Mouse (Mus musculus) MEL (cell line): Measurements from ENCODE around the gene Adamts2. TPM values are rescaled to one million over a fixed set of nuclear protein-coding genes. Genes with fewer than 3 reads are reported as not detected.

ENCODE experiments used
- DNase-seq: peaks from one replicate; pipeline ENCODE4 v3.0.0; 2011; ENCODE audit warnings: low read depth, low spot score
- H3K27ac ChIP-seq: 2 replicates; pipeline ENCODE4 v1.5.1; 2012; ENCODE audit warnings: low read depth, mild to moderate bottlenecking, control low read depth, low read length, moderate library complexity; ENCODE audit not compliant: control insufficient read depth
- H3K27me3 ChIP-seq, 2 experiments: fragments of 150-350 bp in 1 of 2; sonication (generic) in 1 of 2; 2 replicates each; pipeline ENCODE4 v1.6.1; 2012; ENCODE audit warnings: low read length in 2 of 2, mild to moderate bottlenecking in 2 of 2, improper control_type of control experiment in 1 of 2, moderate library complexity in 1 of 2; ENCODE audit not compliant: insufficient read depth in 2 of 2, control insufficient read depth in 1 of 2
- H3K36me3 ChIP-seq, 2 experiments: 2 replicates each; pipeline ENCODE4 v1.6.1; 2012 to 2014; ENCODE audit warnings: low read length in 2 of 2, improper control_type of control experiment in 1 of 2, inconsistent platforms in 1 of 2, mild to moderate bottlenecking in 1 of 2; ENCODE audit not compliant: insufficient read depth in 2 of 2, control insufficient read depth in 1 of 2
- H3K4me1 ChIP-seq, 2 experiments: fragments of 150-350 bp in 1 of 2; sonication (generic) in 1 of 2; 2 replicates each; pipeline ENCODE4 v1.6.1; 2012; ENCODE audit warnings: low read length in 2 of 2, improper control_type of control experiment in 1 of 2, mild to moderate bottlenecking in 1 of 2; ENCODE audit not compliant: insufficient read depth in 2 of 2, control insufficient read depth in 1 of 2
- H3K4me3 ChIP-seq, 2 experiments: fragments of 150-350 bp in 1 of 2; sonication (generic) in 1 of 2; 2 replicates each; pipeline ENCODE4 v1.5.1; 2012; ENCODE audit warnings: low read depth in 2 of 2, low read length in 2 of 2, mild to moderate bottlenecking in 2 of 2, moderate library complexity in 2 of 2, control low read depth in 1 of 2, improper control_type of control experiment in 1 of 2; ENCODE audit not compliant: control insufficient read depth in 1 of 2, insufficient read depth in 1 of 2
- H3K79me2 ChIP-seq: 2 replicates; pipeline ENCODE4 v1.6.1; 2012; ENCODE audit warnings: mild to moderate bottlenecking, low read length, moderate library complexity; ENCODE audit not compliant: control insufficient read depth, poor library complexity, insufficient read depth
- H3K9ac ChIP-seq: 2 replicates; pipeline ENCODE4 v1.6.1; 2012; ENCODE audit warnings: low read depth, mild to moderate bottlenecking, control low read depth, low read length, moderate library complexity; ENCODE audit not compliant: control insufficient read depth, poor library complexity, severe bottlenecking
- H3K9me3 ChIP-seq: fragments of 150-350 bp; sonication (generic); replicated peaks from 2 replicates; pipeline ENCODE4 v1.6.1; 2012; ENCODE audit warnings: mild to moderate bottlenecking, low read length, improper control_type of control experiment, moderate library complexity; ENCODE audit not compliant: insufficient read depth
- CTCF ChIP-seq, 3 experiments: IDR thresholded peaks in 2 of 3; conservative IDR thresholded peaks in 1 of 3; 2 replicates each; pipeline ENCODE4 v1.5.1; 2011 to 2012; ENCODE audit warnings: low read length in 3 of 3, low read depth in 2 of 3, mild to moderate bottlenecking in 2 of 3, improper control_type of control experiment in 1 of 3, inconsistent platforms in 1 of 3, mixed read lengths in 1 of 3, moderate library complexity in 1 of 3; ENCODE audit not compliant: control insufficient read depth in 1 of 3, insufficient read depth in 1 of 3, poor library complexity in 1 of 3, severe bottlenecking in 1 of 3
- E2F4 ChIP-seq: IDR thresholded peaks from 2 replicates; pipeline ENCODE4 v1.6.1; 2011; ENCODE audit warnings: low read depth, low read length, improper control_type of control experiment, borderline replicate concordance
- GABPA ChIP-seq: IDR thresholded peaks from 2 replicates; pipeline ENCODE4 v1.6.1; 2012; ENCODE audit warnings: low read depth, mild to moderate bottlenecking, inconsistent platforms, low read length, improper control_type of control experiment, moderate library complexity
- GATA1 ChIP-seq: IDR thresholded peaks from 2 replicates; pipeline ENCODE4 v1.6.1; 2011; ENCODE audit warnings: low read depth, low read length, improper control_type of control experiment
- HCFC1 ChIP-seq: IDR thresholded peaks from 2 replicates; pipeline ENCODE4 v1.6.1; 2012; ENCODE audit warnings: low read depth, mild to moderate bottlenecking, inconsistent platforms, low read length, improper control_type of control experiment, moderate library complexity
- MAFK ChIP-seq: IDR thresholded peaks from 2 replicates; pipeline ENCODE4 v1.6.1; 2011; ENCODE audit warnings: low read depth, mild to moderate bottlenecking, low read length, improper control_type of control experiment, borderline replicate concordance
- MXI1 ChIP-seq: IDR thresholded peaks from 2 replicates; pipeline ENCODE4 v1.6.1; 2011; ENCODE audit warnings: mild to moderate bottlenecking, low read depth, low read length, improper control_type of control experiment
- MYC ChIP-seq: IDR thresholded peaks from 2 replicates; pipeline ENCODE4 v1.6.1; 2011; ENCODE audit warnings: low read depth, mild to moderate bottlenecking, low read length, improper control_type of control experiment, moderate library complexity
- NRF1 ChIP-seq: IDR thresholded peaks from 2 replicates; pipeline ENCODE4 v1.6.1; 2014; ENCODE audit warnings: low read depth, mild to moderate bottlenecking, inconsistent platforms, low read length, improper control_type of control experiment, moderate library complexity; ENCODE audit not compliant: poor library complexity, insufficient read depth, severe bottlenecking
- POLR2AphosphoS5 ChIP-seq: IDR thresholded peaks from 2 replicates; pipeline ENCODE4 v1.6.1; 2012; ENCODE audit warnings: low read depth, borderline replicate concordance, mild to moderate bottlenecking, inconsistent platforms, low read length, moderate library complexity, mixed read lengths
- SIN3A ChIP-seq: IDR thresholded peaks from 2 replicates; pipeline ENCODE4 v1.6.1; 2012; ENCODE audit warnings: low read length, improper control_type of control experiment, inconsistent platforms
- SMC3 ChIP-seq: IDR thresholded peaks from 2 replicates; pipeline ENCODE4 v1.6.1; 2011; ENCODE audit warnings: low read depth, low read length, improper control_type of control experiment
- TBP ChIP-seq: IDR thresholded peaks from 2 replicates; pipeline ENCODE4 v1.8.0; 2011; ENCODE audit warnings: low read depth, low read length, improper control_type of control experiment
- TCF12 ChIP-seq: IDR thresholded peaks from 2 replicates; pipeline ENCODE4 v1.6.1; 2014; ENCODE audit warnings: low read depth, mild to moderate bottlenecking, inconsistent platforms, low read length, improper control_type of control experiment, moderate library complexity
- ZKSCAN1 ChIP-seq: IDR thresholded peaks from 2 replicates; pipeline ENCODE4 v1.6.1; 2012; ENCODE audit warnings: low read depth, mild to moderate bottlenecking, inconsistent platforms, low read length, improper control_type of control experiment, moderate library complexity
- polyA plus RNA-seq, 2 experiments: library from polyadenylated mRNA; stranded (reverse) in 1 of 2; unstranded in 1 of 2; fragments of >175 nt in 1 of 2; fragments of >200 nt in 1 of 2; gene quantifications; 2 replicates each; pipeline versions ENCODE4 v1.2.1 to v1.2.4; 2012; ENCODE audit warnings: low replicate concordance in 2 of 2, low read depth in 1 of 2; ENCODE audit not compliant: insufficient read length in 2 of 2, insufficient read depth in 1 of 2, missing spikeins in 1 of 2
- total RNA-seq: library from RNA; depleted of rRNA; stranded (reverse); fragments of 300-350 nt; gene quantifications from 2 replicates; pipeline ENCODE4 v1.2.3, GENCODE M21; 2012

Gene Adamts2
- total and polyA plus RNA-seq, 3 experiments, result not detected

DNA sequence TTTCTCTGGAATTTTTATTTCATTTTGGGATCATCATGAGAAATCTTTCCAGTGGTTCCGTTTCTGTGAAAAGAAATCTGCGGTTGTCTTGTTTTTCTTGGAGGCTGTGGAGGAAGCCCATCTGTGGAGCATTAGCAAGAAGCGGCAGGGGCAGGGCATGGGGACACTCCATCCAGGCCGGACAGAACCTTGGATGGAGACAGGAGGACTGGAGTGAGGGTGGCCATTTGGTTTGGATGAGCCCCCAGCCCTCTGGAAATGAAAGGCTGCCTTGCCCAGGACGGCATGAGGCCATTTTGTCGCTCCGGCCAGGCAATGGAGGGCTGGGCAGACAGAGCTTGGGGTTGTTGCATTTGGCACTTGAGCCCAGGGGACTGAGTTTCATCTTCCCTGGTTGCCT lies 80.1 kb downstream of the Adamts2 start:
- Histone ChIP-seq H3K9ac (no peak overlapping the region), H3K36me3 (no peaks in the 10 kb centered on the region), H3K27me3 (no peaks in the 10 kb centered on the region), H3K9me3 (no peaks in the 10 kb centered on the region), H3K4me1 (no peaks in the 10 kb centered on the region), H3K27ac (no peak overlapping the region), H3K79me2 (no peaks in the 10 kb centered on the region), H3K4me3 (no peak overlapping the region)
- no peak for TF ChIP-seq NRF1
- no peak for DNase-seq

GRCm38 (mm10) chr11:50683821-50684220 lies 81.9 kb downstream of the Adamts2 start:
- Histone ChIP-seq H3K9ac (no peak overlapping the region), H3K4me1 (no peaks in the 10 kb centered on the region), H3K79me2 (no peaks in the 10 kb centered on the region), H3K4me3 (no peak overlapping the region), H3K36me3 (no peaks in the 10 kb centered on the region), H3K27me3 (no peaks in the 10 kb centered on the region), H3K9me3 (no peaks in the 10 kb centered on the region), H3K27ac (no peak overlapping the region)
- DNase-seq, result no peak
- TF ChIP-seq POLR2AphosphoS5, result no peak
- TF ChIP-seq SIN3A, result no peak
- TF ChIP-seq ZKSCAN1, result no peak
- TF ChIP-seq TBP, result no peak
- TF ChIP-seq E2F4, result no peak
- TF ChIP-seq MYC, result no peak
- no peak for TF ChIP-seq TCF12
- TF ChIP-seq GATA1, result no peak
- TF ChIP-seq SMC3, result no peak
- no peak for TF ChIP-seq GABPA

DNA sequence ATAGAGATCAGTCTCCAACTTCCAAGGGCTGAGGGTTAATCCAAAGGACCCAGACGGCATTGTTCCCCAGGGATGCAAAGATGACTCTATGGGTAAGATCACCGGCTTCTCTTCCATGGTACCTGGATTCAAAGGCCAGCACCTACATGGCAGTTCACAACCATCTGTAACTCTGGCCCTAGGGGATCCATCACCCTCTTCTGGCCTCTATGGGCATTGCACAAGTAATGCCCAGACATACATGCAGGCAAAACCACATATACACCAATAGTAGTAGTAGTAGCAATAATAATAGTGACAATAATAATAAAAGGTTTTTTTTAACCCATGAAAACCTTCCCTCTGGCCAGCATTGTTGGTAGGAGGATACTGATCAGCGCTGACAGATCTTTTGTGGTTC lies 86.7 kb downstream of the Adamts2 start:
- no peak overlapping the region for H3K9ac ChIP-seq
- no peak overlapping the region for H3K4me3 ChIP-seq
- DNase-seq, result no peak
- no peaks in the 10 kb centered on the region; the same call in 1 of the 2 replicates for H3K9me3 ChIP-seq
- H3K27ac ChIP-seq, result no peak overlapping the region
- no peaks in the 10 kb centered on the region for H3K27me3 ChIP-seq
- H3K36me3 ChIP-seq, result no peaks in the 10 kb centered on the region
- no peaks in the 10 kb centered on the region for H3K4me1 ChIP-seq
- TF ChIP-seq CTCF (IDR thresholded peaks at IDR 0.05 in 2 of 3, conservative IDR thresholded peaks at IDR 0.05 in 1 of 3; ENCODE audit: control insufficient read depth in 1 of 3, insufficient read depth in 1 of 3, low read depth in 2 of 3, low read length in 3 of 3, poor library complexity in 1 of 3, severe bottlenecking in 1 of 3) (0 out of 6 replicates have a peak, but pooled peaks of 1 of the 3 experiments have one; percentile 0), HCFC1 (no peak), MXI1 (no peak), SIN3A (no peak), MAFK (no peak)
- TF ChIP-seq, all 39 proteins: peak for 1
- H3K79me2 ChIP-seq, result no peaks in the 10 kb centered on the region
